Mouse (Mus musculus) ES-CJ7 (cell line): Measurements from ENCODE around the gene Apex1.
"Not testable (repeated sequence)": the region's sequence is repeated elsewhere in the genome, so short reads cannot be mapped to it uniquely, and the experiment has no call there.

ENCODE experiments used
- DNase-seq: peaks from one replicate; pipeline ENCODE4 v3.0.0; 2011; ENCODE audit warnings: low read depth, low spot score

Apex1 gene

DNA sequence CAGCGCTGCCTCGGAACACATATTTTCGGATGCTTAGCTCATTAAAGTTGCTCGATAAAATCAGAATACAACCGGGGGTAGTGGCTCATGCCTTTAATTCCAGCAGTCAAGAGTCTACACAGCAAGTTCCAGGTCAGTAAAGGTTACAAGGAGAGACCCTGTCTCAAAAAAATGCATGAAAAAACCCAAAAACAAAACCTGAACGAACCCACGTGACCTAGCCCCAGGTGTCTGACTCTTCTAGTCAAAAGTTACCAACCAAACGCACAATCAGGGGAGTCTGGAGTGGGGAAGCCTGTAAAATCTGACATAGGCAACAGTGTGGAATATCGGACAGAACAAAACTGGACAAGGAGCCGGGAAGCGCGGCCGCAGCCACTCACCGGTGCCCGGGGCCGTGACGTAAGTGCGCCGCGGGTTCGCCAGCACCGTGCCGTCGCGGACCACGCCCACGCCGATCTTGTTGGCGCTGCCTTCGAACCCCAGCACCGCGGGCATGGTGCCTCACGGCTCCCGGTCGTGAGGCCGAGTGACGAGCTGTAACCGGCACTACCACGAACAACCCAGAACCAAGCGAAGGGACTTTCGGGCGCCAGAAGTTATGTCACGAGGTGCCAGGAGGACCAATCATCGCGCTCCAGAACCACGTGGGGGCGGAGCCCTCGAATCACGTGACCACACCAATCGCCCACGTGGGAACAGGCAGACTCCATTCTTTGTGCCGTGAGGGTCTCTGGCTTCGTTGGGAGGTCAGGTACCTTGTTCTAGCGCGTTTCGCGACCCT, at the start of gene Apex1, which contains the start of gene Osgep:
Gene Apex1 (plus strand): TSS at position 688 of the 784 bp plus-strand sequence.
Gene Osgep (minus strand): TSS at position 613 of the 784 bp plus-strand sequence.
- DNase-seq: peak; percentile 99

GRCm38 (mm10) chr14:50875175-50875574, 49.6 kb upstream of the Apex1 start:
- no peak for DNase-seq

- no peak for DNase-seq
These were observed 49.1 kb upstream of the Apex1 start for GRCm38 (mm10) chr14:50875591-50876230.

GRCm38 (mm10) chr14:50876236-50876950, 48.4 kb upstream of the Apex1 start:
- DNase-seq: no peak

GRCm38 (mm10) chr14:50891621-50892020, 33.1 kb upstream of the Apex1 start:
- no peak for DNase-seq

DNA sequence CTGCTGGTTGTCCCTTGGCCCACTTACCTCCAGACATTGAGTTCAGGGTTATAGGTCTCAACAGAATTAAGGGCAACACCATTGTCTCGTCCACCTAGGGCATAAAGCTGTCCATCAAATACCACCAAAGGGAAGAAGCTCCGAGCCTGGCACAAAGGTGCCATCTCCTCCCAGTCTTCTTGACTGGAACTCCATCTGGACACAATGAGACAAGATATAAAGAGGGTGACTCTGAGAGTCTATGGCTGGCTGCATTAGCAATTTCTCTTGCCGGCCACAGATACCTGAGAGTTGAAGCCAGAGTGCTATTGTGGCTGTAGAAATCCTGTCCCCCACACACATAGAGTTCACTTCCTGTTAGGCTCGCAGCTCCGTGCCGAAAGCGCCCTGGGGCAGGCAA, 32.7 kb upstream of the Apex1 start:
- no peak for DNase-seq

DNA sequence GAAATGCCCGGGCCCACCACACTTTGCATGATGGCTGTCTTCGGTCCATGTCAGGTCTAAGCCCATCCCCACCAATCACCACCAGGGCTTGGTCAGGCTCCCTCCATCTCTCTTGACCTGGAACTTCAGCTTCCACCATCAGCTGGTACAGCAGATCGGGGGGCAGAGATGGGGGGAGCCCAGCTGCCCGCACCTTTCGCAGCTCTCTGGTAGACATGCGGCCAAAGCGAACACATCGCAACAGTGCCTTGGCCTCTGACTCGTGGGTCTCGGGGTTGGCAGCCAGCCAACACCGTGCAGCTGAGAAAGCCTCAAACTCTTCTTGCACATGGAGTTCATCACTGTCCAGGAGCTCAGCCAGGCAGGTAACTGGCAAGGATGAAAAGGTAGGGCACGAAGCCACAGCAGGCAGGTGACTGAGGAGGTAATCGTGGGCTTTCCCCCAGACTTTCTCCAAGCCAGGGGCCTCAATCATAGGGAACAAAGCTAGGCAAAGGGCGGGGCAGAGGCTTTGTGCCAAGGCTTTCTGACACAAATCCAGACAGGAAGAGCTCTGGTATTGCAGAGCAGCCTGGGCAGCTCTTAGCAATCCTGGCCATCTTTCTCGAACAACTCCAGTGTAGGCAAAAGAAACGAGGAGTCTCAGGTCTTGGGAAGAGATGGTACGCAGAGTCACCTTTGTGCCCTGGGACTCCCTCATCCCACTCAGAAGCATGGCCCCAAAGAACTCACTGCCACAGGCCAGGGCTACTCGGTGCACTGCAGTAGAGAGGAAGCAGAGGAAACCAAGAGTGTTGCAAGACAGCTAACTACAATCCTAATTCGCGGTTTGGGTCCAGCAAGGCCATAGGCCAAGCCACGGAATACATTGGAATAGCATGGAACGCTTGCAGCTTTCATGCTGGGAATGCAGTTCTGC, 32.0 kb upstream of the Apex1 start:
- DNase-seq: no peak

GRCm38 (mm10) chr14:50895407-50895806, 29.4 kb upstream of the Apex1 start:
- no peak for DNase-seq

GRCm38 (mm10) chr14:50895985-50896746, 28.6 kb upstream of the Apex1 start:
- no peak for DNase-seq

DNA sequence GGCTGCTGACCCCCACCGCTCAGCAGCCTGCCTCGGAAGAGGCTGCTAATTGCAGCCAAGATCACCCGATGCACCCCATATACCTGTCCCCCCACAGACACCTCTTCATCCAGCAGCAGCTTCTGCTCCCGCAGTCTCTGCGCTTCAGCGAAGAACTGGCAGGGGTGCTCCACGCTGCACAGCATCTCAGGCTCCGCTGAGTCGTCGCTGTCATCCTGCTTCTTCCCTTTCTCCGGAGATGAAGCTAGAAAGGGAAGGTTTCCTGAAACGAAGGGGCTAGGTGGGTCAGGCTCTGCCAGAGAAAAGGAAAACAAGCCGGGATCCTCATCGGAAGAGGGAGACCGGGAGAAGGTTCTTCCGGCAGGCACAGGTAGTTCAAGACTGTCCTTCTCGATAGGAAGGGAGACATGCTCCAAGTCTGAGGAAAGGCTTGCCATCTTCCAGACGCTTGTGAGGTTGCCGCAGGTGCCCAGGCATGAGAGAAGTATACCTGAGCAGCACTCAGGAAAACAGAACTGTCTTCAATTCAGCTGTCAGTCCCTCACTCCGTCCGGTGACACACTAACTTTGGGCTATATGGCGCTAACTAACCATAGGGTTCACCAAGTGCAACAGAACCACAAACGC, 27.9 kb upstream of the Apex1 start:
- no peak for DNase-seq

DNA sequence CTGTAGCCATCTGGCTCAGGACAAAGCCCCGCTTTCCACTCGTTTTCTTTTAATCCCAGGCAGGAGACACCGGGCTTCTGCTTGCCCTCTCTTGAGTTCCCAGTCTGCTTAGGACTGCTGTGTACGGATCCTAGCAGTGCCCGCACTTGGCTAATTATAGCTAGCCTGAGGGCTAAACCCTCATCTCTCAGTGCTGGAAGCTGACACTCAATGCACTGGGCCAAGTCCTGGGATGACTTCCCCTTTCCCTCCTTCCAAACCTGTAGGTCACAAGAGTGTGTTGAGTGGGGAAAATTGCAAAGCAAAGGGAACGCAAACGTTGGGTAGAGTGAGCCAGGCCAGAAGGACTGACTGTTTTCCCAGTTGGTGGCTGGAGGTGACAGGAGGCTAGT, 27.4 kb upstream of the Apex1 start, which contains the start of gene Klhl33:
Gene Klhl33 (minus strand): TSS at position 134 of the 392 bp plus-strand sequence.
- no peak for DNase-seq

- not testable (repeated sequence) for DNase-seq
These were observed 26.8 kb upstream of the Apex1 start for GRCm38 (mm10) chr14:50897992-50898391.

DNA sequence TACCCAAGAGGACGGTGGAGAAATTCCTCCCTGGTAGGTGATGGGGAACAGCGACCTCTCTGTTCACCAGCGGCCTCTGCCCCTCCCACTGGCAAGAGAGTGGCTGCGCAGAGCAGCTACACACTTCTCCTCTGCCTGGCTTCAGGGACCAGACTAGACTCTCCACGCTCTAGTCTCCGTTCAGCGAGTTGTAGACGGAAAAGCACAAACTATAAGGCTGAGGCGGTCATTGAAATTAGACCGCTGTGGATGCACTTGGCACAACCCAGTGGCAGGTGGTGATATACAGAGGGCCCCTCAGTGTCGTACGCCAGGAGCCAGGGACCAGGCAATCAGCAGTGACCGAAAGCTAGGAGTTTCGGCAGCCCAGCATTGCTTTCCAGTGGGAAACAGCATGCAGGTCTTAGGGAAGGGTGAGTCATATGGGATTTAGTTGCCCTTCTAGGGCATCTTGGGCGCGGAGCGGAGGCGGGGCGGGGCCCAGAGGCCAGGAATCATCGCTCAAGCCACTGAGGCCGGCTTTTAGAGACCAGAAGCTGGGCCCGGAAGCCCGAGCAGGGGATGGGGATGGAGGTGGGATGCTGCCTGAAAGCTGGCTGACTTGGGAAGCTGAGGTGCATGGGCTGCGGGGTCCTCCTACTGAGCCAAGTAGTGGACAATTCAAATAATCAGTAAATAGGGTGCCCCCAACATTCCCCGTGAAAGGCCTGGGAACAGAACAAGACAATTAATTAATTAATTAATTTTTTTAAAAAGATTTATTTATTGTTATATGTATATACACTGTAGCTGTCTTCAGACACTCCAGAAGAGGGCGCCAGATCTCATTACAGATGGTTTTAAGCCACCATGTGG, 20.6 kb upstream of the Apex1 start:
- no peak for DNase-seq

GRCm38 (mm10) chr14:50904828-50905129, 20.0 kb upstream of the Apex1 start:
- no peak for DNase-seq

- not testable (repeated sequence) for DNase-seq
These were observed 19.4 kb upstream of the Apex1 start for GRCm38 (mm10) chr14:50905327-50905726.

GRCm38 (mm10) chr14:50908126-50908525, 16.6 kb upstream of the Apex1 start:
- no peak for DNase-seq

DNA sequence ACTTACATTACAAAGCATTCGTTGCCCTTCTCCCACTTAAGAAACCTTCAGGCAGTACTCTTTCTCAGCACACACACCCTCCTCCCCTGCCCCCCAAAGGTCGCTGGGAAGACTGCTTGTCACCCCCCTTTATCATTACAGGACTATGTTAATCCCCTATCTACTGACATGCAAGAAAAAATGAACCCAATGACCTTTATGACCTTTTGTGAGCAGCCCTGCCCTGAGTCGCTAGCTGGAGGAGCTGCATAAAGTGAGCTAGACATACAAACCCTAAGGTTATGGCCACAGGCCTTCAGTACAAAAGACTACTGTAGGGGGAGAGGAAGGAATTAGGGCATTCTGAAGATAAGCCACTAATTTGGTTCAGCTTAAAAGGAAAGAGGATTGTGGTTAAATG, 13.4 kb upstream of the Apex1 start:
- peak; percentile 70 for DNase-seq

DNA sequence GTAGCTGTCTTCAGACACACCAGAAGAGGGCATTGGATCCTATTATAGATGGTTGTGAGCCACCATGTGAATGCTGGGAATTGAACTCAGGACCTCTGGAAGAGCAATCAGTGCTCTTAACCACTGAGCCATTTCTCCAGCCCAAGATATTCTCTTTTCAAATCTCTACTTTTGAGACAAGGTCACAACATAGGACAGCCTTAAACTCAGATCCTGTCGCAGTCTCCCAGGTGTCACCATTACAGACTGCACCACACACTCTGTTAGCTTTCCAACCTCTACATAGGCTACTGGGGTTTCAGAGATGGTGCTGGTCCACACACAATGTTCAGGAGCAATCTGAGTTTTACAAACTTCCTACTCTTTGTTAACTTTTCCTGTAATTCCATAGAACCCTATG, 1.3 kb upstream of the Apex1 start:
- DNase-seq: not testable (repeated sequence)
